Mouse (Mus musculus): ENCODE results near the gene Mgrn1. TPM values are rescaled to one million over a fixed set of nuclear protein-coding genes. Genes with fewer than 3 reads are reported as not detected.

The Mgrn1 gene
- total RNA-seq, 2 experiments from 2014 or later = 219 to 221 TPM

DNA sequence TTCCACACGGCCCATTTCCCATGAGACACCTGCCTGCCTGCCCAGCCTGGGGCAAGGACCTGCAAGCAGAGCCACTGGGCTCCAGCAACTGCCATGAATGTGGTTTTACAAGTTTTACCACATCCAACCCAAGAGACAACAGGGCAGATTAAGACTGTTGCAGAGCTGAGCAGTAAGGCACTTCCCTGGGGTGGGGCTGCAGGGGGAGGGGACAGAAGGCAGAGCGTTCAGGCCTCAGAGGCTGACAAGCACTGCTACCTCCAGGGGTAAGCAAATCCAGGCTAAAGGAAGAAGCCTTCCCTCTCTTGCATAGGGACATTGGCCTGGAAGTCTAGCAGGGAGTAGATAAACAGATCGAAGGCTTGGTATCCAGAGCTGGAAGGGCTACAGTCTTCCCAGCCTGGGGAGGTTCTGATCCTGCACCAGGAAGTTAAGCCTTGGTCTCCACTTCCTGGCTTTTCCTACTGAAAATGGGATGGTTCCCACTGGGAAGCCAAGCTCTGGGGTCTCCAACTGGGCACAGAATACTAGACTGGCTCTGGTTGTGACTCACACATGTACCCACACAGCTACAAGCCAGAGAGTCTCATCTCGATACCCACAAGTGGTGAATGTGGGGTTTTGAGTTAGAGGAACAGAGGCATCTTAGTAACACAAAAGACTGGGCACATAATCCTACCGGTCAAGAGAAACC is 7.7 kb upstream of the Mgrn1 start:
- no peak for DNase-seq (ENCODE audit: extremely low spot score in 1 of 2, low spot score in 1 of 2)

DNA sequence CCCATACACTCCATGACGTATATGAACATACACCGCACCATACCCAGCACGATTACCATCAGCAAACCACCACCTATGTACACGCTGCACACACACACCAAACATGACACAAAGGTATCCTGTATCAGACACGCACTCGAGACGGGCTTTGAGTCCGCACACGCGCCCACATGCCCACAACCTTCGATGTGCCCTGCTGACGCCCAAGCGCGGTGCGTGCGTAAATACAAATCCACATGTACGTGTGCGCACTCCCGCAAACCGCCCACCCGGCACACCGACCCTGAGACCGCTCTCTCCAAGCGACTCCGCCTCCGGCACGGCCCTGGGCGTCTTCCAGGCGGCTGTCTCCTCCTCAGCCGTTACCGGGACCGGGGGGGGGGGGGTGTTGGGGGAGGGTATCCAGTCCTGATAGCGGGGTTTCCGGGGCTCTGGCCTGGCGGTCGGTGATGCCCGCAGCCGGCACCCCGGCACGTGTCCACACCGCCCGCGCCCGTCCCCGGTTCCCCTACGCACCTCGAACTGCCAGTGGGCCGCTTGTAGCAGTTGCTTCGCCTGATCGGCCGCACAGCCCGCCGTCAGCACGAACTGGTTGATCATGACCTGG is 6.8 kb upstream of the Mgrn1 start:
- DNase-seq (ENCODE audit: extremely low spot score in 1 of 2, low spot score in 1 of 2) = peak; percentile 41 to 42

DNA sequence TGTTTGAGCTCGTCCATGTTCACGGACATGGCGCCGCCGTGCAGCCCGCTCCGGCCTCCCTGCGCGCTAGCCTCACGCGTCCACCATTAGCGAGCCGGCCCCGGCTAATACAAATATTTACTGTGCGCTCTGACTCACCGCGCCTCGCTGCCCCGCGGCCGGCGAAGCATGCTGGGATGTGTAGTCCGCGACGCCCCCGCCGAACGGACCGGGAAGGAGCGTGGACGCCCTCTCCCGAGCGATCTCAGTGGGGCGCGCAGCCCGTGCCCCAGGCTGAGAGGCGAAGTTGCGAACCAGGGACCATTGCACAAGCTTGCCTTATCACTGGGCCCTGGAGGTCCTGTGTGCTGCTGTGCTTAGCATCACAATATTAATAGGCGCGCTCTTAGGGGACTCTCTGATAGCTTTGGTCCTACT is 6.3 kb upstream of the Mgrn1 start:
- peak; percentile 82 to 83 for DNase-seq (ENCODE audit: extremely low spot score in 1 of 2, low spot score in 1 of 2)

DNA sequence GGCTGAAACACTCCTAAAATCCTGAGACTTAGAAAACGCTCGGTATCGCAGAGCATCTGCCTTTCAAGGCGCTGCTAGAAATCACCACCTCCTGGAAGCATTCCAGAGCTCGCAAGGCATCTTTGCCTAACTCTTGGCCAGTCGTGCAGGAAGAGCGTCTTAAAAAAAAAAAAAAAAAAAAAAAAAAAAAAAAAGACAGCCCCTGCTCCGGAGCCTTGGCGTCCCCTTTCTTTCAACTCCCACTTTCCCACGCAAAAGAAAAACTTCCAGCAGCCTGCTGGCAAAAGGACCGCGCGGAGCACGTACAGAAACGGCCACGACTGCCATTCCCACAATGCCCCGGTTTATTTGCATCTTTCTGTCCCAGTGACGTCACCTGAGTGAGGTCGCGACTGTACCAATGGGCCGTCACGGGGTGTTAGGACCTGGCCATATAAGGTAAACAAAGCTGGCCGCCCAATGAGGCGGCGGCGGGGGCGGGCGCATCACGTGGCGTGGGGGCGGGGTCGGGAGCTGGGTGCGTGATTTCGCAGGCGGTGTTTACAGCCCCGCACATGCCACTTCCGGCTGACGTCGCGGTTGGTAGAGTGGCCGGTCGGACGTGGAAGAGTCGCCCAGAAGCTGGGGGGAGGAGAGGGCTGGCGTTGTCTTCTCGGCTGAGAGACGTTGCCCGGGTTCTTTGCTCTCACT is 5.8 kb upstream of the Mgrn1 start, which contains the start of gene Ubald1:
TSS of gene Ubald1 (minus strand) at position 180 of the 690 bp plus-strand sequence.
- peak; percentile 93 to 95 for DNase-seq (ENCODE audit: extremely low spot score in 1 of 2, low spot score in 1 of 2)

DNA sequence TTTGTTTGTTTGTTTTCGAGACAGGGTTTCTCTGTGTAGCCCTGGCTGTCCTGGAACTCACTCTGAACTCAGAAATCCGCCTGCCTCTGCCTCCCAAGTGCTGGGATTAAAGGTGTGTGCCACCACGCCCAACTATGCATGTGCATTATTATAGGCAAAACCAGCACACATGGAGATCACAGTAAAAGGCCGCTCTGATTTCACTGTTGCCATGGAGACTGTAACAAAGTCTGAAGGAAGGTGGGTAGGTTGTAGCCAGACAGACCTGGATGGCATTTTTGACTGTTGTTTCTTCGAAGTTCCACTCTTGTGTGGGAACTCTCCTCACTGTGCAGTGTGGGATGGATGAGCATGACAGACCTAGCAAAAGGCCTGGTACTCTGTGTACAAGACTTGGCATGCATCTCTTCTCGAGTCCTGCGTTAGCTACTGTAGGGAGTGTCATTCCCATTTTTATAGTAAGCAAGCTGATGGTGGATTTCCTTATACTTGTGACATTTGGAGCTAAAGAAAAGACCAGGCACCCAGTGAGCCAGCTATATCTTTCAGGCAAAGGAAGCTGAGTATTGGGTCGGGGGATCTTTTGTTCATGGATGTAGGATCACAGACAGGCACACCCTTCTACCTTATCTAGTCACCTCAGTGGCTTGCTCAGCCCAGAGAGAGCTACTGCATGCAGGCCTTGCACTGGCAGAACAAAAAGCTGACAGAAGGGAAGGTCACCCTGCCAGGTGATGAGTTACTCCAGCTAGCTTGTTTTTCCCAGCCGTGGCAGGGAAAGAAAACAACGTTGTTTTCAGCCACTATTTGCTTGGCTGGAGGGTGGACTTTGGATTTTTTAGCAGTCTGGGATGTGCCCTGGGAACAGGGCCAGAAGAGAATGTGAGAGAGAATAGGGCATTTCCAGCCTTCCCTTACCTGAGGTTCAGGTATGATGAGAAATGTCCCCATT is 4.4 kb upstream of the Mgrn1 start:
- DNase-seq (ENCODE audit: extremely low spot score in 1 of 2, low spot score in 1 of 2) = no peak

DNA sequence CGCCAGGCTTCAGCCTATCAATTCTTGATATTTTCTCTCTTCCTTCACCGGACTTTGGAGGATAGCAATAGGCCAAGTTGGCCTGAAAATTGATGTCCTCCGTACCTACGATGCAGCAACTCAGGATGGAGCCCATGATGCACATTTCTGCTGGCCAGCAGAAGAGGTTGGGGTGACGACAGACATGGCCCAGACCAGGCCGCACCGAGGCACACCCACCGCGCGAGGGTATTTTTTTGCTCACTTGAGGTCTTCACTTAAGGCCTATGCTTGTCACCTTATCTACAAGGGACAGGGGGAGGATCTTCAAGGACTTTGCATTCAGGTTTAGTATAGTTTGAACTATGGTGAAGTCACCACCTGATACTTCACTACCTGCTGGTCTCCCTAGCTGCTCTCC is 1.1 kb upstream of the Mgrn1 start:
- no peak for DNase-seq (ENCODE audit: extremely low spot score in 1 of 2, low spot score in 1 of 2)

DNA sequence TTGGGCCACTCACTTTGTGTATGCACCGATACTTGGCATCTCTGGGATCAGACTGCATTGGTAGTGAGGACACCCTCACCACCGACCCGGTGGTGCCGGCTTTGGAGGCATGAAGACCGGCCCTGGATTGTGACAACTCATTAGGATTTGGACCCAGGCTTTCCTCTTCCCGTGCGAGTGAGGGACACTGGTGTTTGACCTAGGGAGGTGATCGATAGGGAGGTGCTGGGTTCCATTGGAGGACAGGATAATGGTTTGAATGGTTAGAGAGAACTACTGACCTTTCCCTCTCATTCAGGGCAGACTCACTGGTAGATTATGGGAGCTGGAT is 606 bp downstream of the Mgrn1 start:
- DNase-seq (ENCODE audit: extremely low spot score in 1 of 2, low spot score in 1 of 2) = no peak

DNA sequence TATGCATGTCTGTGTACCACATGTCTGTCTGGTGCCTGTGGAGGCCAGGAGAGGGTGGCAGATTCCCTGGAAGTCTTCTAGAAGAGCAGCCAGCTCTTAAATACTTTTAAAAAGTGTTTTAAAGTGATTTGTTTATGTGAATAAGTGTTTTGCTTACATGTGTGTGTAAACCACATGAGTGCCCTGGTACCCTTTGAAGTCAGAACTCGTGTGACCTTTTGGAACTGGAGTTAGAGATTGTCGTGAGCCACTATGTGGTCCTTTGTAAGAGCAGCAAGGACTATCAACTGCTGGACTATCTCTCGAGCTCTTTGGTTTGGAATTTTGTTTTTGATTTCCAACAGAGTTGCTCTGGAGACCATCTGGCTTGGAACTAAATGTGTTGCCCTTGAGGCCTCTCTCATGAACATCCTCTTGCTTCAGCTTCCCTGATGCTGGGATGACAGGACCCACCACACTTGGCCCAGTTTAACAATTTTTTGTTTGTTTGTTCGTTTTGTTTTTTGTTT is 4.2 kb downstream of the Mgrn1 start:
- DNase-seq (ENCODE audit: extremely low spot score in 1 of 2, low spot score in 1 of 2) = no peak

DNA sequence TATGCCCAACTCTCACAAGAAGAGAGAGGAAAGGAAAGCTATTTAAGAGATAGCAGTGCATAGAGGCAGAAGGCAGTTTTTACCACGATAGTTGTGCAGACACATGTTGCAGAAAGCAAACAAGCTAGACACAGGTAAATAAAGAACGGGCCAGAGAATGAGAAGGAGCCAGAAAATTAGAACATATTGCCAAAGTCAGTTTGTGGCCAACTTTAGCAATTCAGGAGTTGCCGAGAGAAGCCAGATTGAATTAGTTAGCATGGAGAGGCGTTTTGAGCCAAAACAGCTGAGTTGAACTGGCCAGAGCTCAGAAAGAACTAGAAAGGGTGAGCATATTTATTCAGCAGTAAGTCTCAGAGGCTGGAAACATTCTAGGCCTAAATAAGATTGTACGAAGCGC is 6.1 kb downstream of the Mgrn1 start:
- DNase-seq (ENCODE audit: extremely low spot score in 1 of 2, low spot score in 1 of 2) = no peak

DNA sequence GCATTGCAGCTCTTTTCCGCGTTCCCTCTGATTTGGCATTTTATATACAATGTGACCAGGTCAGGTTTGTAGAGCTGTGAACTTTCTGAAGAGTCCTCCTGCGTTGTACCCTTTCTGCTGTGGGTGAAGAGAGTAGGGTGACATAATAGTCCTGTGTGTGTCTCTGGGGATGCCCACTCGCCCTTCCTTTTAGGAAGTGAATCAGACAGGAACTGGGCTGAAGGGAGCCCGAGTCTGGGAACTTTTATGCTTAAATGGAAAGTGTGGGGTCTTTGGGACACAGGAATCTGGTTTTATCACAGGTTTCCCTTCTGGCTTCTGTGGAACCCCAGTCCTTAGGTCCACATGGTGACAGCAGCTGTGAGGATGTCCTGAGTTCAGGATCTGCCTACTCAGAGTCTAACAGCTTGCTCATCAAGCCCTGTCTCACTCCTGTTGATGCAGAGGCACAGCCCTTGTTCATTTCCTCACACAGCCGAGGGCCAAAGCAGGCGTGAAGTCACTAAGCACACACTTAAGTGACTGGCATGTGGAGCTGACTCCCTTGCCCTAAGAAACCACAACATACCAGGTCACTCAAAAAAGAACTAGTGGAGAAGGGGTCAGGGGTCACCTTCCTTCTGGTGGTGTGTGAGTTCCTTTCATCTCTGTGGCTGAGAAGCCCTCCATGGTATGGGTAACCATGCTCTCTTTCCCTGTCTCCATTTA is 8.3 kb downstream of the Mgrn1 start:
- no peak for DNase-seq (ENCODE audit: extremely low spot score in 1 of 2, low spot score in 1 of 2)

DNA sequence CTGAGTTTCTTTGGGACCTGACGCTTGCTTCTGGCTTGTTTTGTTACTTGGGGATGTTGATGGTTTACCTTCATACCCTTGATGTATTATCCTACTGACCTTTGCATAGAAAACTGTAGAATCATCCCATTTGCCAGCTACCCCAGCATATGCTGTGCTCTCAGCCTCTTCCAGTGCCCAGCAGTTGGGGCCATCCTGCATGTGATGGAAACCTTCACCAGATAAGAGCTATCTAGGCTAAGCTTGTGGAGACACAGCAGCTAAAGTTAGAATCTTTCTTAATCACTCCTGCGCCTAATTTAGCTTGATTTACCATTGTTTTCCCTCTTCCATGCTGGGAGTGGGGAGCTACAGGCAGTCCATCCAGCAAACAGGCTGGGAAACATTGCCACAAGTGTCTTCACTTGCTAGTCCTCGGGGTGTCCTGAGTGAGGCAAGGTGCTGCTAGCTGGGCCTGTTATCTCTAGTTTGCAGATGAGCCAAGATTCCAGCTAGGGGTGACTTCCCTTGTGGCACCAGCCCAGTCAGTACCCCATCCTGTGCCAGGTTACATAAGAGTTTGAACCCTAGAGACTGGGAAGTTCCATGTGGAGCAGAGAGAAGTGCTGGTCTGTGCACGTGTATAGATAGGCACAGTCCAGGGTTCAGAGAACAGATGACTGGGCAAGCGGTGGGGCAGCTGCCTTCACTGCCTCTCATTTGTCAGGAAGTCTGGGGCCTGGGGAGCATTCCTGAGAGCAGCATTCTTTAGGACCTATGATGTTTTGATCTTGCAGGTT is 10.4 kb downstream of the Mgrn1 start:
- no peak for DNase-seq (ENCODE audit: extremely low spot score in 1 of 2, low spot score in 1 of 2)

DNA sequence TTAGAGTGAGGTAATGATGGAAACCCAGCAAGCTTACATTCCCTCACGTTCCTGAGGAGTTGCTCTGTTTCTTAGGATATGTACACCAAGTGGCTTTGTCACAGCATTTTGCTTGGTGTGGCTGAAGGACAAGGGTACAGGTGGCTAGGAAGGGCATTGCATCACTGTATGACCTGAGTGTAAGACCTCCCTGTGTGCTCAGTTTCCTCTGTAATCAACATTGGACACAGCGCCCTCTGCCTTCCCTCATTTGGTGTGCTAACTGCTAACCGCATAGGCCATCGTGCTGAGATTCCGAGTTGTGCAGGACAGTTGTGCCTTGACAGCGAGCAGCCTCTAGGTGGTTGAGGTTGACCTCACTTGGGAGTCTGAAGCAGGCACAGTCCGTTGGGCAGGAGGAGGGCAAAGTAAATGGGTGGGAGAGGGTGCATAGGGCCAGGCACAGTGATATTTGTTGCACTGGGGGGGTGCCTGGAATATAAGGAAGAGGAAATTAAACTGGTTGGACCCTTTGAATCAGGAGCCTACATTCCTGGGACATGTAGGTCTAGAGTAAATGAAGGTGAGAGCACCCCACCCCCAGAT is 11.2 kb downstream of the Mgrn1 start:
- no peak for DNase-seq (ENCODE audit: extremely low spot score in 1 of 2, low spot score in 1 of 2)

DNA sequence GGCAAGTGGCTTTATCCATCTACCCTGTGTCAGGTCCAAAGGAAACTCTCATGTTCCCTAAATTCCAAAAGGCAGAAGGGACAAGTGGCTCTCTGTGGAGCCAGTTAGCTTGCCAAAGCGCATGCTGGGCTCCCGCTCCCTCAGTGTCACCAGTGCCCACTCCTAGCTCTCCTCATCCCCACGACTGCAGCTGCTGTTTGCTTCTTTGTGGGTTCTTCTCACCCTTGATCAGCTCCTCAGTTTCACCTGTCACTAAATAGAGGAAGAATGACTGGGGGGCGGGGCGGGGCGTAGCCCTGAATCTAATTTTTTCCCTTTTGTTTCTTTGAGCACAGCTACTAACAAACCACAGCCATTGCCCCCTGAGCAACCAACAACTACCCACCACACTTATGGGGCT is 12.8 kb downstream of the Mgrn1 start:
- no peak for DNase-seq (ENCODE audit: extremely low spot score in 1 of 2, low spot score in 1 of 2)

DNA sequence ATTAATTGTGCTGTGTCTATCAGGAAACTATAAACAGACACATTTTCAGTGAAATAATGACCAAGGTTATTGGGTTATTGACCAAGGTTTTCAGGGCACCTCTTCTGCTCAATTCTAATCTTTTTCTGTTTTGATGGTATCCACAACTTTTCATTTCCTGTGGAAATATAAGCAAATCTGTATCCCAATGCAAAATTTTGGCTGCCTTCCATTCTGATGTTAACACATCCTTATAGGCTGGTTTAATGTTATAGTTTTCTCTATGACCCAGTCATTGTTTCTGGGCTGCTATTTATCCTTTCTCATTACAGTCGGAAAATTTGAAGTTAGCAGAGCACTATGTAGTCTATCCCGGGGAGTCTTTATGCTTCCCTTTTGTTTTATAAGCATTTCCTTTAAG is 13.7 kb downstream of the Mgrn1 start:
- DNase-seq (ENCODE audit: extremely low spot score in 1 of 2, low spot score in 1 of 2) = no peak

DNA sequence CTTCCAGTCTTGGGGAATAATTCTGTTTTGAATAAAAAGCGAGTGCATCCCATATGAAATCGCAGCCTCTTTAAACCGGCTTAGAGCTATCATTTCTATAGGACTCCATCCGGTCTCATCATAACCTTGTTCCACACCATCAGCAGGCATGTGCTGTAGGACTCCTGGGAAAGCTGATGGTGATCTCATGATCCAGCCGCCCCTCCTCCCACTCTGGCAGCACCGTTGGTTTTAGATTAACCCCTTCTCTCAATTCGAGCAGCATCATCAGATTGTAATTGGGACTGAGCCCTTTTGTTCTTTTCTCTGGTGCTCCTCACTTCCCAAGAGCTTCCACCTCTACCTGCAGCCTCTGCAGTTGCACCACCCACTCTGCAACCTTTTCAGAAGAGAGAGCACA is 15.1 kb downstream of the Mgrn1 start:
- DNase-seq (ENCODE audit: extremely low spot score in 1 of 2, low spot score in 1 of 2) = no peak

DNA sequence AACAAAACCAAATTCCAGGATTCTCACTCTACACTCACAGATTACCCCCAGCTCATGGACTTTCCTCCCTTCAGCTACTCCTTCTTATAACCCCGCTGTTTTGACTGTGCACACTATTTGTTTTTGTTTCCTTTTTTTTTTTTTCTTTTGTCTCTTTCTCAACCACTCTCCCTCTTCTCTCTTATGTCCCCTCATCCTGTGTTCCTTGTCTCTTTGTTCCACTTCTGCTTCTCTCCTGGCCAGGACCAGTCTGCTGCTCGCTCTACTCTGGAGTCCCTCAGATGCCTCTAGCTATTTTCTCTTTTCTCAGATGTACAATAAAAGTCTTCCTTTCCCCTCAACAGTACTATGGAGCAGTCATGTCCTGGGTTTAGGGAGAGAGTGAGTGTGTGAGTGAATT is 16.3 kb downstream of the Mgrn1 start:
- DNase-seq (ENCODE audit: extremely low spot score in 1 of 2, low spot score in 1 of 2) = no peak

DNA sequence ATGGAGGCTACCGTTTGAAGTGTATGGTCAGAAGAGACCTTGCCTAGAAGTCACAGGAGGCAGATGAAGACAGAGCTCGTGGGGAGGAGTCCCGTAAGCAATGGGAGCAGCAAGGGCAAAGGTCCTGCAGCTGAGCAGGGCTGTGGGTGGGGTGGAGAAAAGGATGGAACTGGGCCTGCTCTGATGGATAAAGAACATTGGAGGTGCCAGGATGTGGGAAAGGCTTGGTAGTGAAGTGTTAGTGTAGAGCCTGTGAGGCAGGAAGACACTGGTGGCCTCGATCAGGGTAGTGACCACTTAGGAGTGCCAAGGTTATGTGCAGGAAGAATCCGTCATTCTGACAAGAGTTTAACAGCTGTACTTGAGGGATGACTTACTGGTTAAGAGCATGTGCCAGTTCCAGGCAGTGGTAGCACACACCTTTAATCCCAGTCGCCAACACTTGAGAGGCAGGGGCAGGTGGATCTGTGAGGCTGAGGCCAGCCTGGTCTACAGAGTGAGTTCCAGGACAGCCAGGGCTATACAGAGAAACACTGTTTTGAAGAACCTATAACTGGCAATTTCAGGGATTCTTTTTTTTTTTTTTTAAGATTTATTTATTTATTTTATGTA is 17.5 kb downstream of the Mgrn1 start:
- no peak for DNase-seq (ENCODE audit: extremely low spot score in 1 of 2, low spot score in 1 of 2)

DNA sequence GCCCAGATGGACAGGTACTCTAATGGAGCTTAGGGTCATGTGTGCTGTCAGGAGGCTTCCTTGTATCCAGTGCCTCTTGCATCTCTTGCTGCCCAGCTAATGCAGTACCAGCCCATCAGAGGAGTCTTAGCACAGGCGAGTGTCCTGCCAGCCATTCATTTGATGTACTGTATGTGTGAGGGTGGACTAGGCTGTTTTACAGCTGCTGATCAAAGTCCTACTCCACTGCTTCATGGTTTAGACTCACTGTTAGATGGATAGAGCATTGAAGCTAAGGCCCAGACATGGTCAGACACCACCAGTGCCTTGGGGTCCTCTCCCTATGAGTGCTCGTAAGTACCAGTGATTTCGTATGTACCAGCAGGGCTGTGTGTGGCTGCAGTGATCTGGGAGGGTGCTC is 18.8 kb downstream of the Mgrn1 start:
- DNase-seq (ENCODE audit: extremely low spot score in 1 of 2, low spot score in 1 of 2) = no peak

Measured in layer of hippocampus, postnatal 25 days (tissue).